17 mouse cellular contexts compared by ENCODE assay signal in genomic region chr8:54525606-54526005, GRCm38 (mm10). TPM values are rescaled to one million over a fixed set of nuclear protein-coding genes. Genes with fewer than 3 reads are reported as not detected.
DNase-seq lines count a peak whose midpoint lies in the region; ATAC-seq lines count a peak whose summit lies in the region.
"Had no signal": no experiment of that assay in that cellular context is flagged by ENCODE, and none has a peak within 500 bp of the region (broad histone marks: within the 10 kb centered on the region; RNA-seq: fewer than 3 reads in every experiment).

No protein-coding gene starts in this region.

- peak; percentile 84 for DNase-seq in ES-CJ7 (ENCODE audit: low read depth, low spot score)
- DNase-seq in ZHBTc4 (ENCODE audit: low read depth, low spot score): peak; percentile 83
- peak; percentile 46 for DNase-seq in liver
- DNase-seq in layer of hippocampus, postnatal 25 days (ENCODE audit: extremely low spot score in 1 of 2, low spot score in 1 of 2): no peak
- no peak for DNase-seq in ovary, postnatal 14 days (ENCODE audit: low spot score)
- no peak for DNase-seq in heart, postnatal 4 days
- DNase-seq: adrenal gland, postnatal 25 days; cerebellum, adult 8-10 months; gastrocnemius, postnatal 36 days; heart, postnatal 14 days; kidney, adult 8-10 months; lung, postnatal 10 days; right cerebral cortex, postnatal 4 days; thymus, postnatal 4 days had no signal

- ATAC-seq in megakaryocyte progenitor cell, adult 5-6 weeks (replicated peaks; ENCODE audit: poor library complexity): peak; percentile 45
- ATAC-seq: forebrain, embryonic 15.5 days; hindbrain, embryonic 16.5 days had no signal

RNA-seq across cellular contexts. Expression of gene Asb5, which starts 3.8 kb away (rescaled TPM):
- total RNA-seq in megakaryocyte progenitor cell, adult 5-6 weeks (2015): 0.66 and 1.4 TPM in 2 replicates
- 0.33 TPM in 1 of 2 replicates, not detected in the other for total RNA-seq in megakaryocyte progenitor cell, adult 5-6 weeks (2017)
- total RNA-seq in layer of hippocampus, postnatal 25 days (2021): 1 to 10 TPM; 1.1 to 1.4 TPM
- total RNA-seq in heart, postnatal 4 days (2021): 1 to 10 TPM; 3.7 to 4.7 TPM

RNA-seq across cellular contexts. Expression of gene Spcs3, which starts 4.2 kb away (rescaled TPM):
- total RNA-seq in megakaryocyte progenitor cell, adult 5-6 weeks (2015): 245 and 259 TPM in 2 replicates
- 171 and 192 TPM in 2 replicates for total RNA-seq in megakaryocyte progenitor cell, adult 5-6 weeks (2017)
- total RNA-seq in layer of hippocampus, postnatal 25 days (2021): 10 to 100 TPM; 42.3 to 44.2 TPM
- 10 to 100 TPM; 38.0 to 39.8 TPM for total RNA-seq in heart, postnatal 4 days (2021)

Comparison
In these comparisons a context has a peak if more than half of its experiments do, and no peak if none do; other contexts are left out.
1. DNase-seq: peak in ES-CJ7 (single experiment), ZHBTc4 (single experiment) and liver (single experiment); none in layer of hippocampus, postnatal 25 days (0 of 2), ovary, postnatal 14 days (single experiment) and heart, postnatal 4 days (single experiment).